Mouse (Mus musculus) inflammation-experienced regulatory T-cells (primary cell): ENCODE data around the gene Tedc1. TPM values are rescaled to one million over a fixed set of nuclear protein-coding genes. Genes with fewer than 3 reads are reported as not detected.

Experiments
- polyA plus RNA-seq, 2 experiments: library from polyadenylated mRNA; unstranded; fragments of 100-300 nt; shearing (Covaris generic); gene quantifications; one replicate each; pipeline ENCODE4 v1.2.1; 2017

Tedc1 gene
- polyA plus RNA-seq, result 10 to 100 TPM in 1 of 2 experiments, 1 to 10 TPM in 1; 5.6 to 16.2 TPM

GRCm38 (mm10) chr12:113155887-113156539 is at the start of gene Tedc1:
Tedc1 (plus strand) TSS chr12:113156421.

GRCm38 (mm10) chr12:113139908-113140615 is 16.2 kb upstream of the Tedc1 start, which contains the start of gene Crip2:
Crip2 (plus strand) TSS chr12:113140236.

GRCm38 (mm10) chr12:113146112-113147057 is 9.8 kb upstream of the Tedc1 start, which contains the start of gene Crip1:
Crip1 (plus strand) TSS chr12:113146316.

GRCm38 (mm10) chr12:113185442-113186291 is 29.4 kb downstream of the Tedc1 start, which contains the start of gene Tmem121:
Tmem121 (plus strand) TSS chr12:113185930.

Other genes starting within 250 kb of the Tedc1 start
- 1 to 10 TPM; 2.0 to 2.2 TPM for gene Jag2, start 226.6 kb upstream of the Tedc1 start, polyA plus RNA-seq
- gene Nudt14, start 214.3 kb upstream of the Tedc1 start, polyA plus RNA-seq, result 10 to 100 TPM; 33.2 to 42.5 TPM
- gene Btbd6, start 179.9 kb upstream of the Tedc1 start, polyA plus RNA-seq, result 10 to 100 TPM; 48.9 to 59.9 TPM
- 100 to 1,000 TPM; 160 to 184 TPM for gene Brf1, start 155.7 kb upstream of the Tedc1 start, polyA plus RNA-seq
- gene Pacs2, start 141.9 kb upstream of the Tedc1 start, polyA plus RNA-seq, result 10 to 100 TPM; 24.7 to 40.2 TPM
- gene Tex22, start 81.9 kb upstream of the Tedc1 start, polyA plus RNA-seq, result 1 to 10 TPM in 1 of 2 experiments, under 1 TPM in 1; 0.33 to 1.5 TPM
- 10 to 100 TPM; 32.3 to 32.7 TPM for gene Mta1, start 58.1 kb upstream of the Tedc1 start, polyA plus RNA-seq
- 1 to 10 TPM; 7.2 to 8.2 TPM for gene Crip2, start 16.2 kb upstream of the Tedc1 start, polyA plus RNA-seq
- gene Crip1, start 10.1 kb upstream of the Tedc1 start, polyA plus RNA-seq, result 1,000 to 10,000 TPM in 1 of 2 experiments, 100 to 1,000 TPM in 1; 866 to 1,646 TPM
- under 1 TPM in 1 of 2 experiments, not detected in 1; 0.33 TPM for gene Tmem121, start 29.5 kb downstream of the Tedc1 start, polyA plus RNA-seq